Mouse (Mus musculus) brain, embryonic 18.5 days (tissue): ENCODE measurements around the gene Dtx3.
"Not testable (repeated sequence)": the region's sequence is repeated elsewhere in the genome, so short reads cannot be mapped to it uniquely, and the experiment has no call there.

Source experiments
- DNase-seq: peaks from one replicate; pipeline ENCODE4 v3.0.0-alpha.2; 2012; ENCODE audit warnings: low read depth, low spot score

Gene Dtx3

DNA sequence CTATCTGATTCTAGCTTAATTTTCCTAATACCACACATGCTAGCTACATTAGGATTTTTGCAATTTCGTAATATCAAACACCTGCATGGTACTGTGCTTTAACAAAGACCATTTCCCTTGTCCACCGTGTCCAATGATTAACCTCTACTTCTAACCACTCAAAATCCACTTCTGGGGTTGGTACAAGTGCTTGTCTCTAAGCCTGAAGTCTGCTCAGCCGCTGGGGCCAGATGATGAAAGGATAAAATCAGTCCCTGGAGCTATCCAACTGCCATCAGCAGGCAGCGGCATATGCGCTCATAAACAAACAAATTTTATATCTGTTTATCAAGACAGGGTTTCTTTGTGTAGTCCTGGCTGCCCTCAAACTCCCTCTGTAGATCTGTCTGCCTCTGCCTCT lies 9.1 kb upstream of the Dtx3 start:
- no peak for DNase-seq

DNA sequence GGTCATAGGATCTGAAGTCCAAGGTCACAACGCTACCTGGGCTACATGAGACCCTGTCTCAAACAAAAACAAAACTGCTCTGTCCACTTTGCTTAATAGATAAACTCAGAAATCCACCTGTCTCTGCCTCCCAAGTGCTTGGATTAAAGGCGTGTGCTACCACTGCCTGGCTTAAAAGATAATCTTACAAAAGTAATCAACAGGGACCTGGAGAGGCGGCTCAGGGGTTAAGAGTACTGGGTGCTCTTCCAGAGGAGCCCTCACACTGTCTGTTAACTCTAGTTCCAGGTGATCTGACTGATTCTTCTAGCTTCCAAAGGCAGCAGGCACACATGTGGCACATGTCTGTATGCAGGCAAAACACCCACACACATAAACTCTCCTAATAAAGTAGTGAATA lies 7.6 kb upstream of the Dtx3 start:
- DNase-seq, result no peak

- DNase-seq, result no peak
Observed at GRCm38 (mm10) chr10:127200279-127200678, 4.8 kb upstream of the Dtx3 start.

- no peak for DNase-seq
Observed at GRCm38 (mm10) chr10:127199474-127199873, 3.9 kb upstream of the Dtx3 start.

GRCm38 (mm10) chr10:127199068-127199467 lies 3.5 kb upstream of the Dtx3 start:
- no peak for DNase-seq

DNA sequence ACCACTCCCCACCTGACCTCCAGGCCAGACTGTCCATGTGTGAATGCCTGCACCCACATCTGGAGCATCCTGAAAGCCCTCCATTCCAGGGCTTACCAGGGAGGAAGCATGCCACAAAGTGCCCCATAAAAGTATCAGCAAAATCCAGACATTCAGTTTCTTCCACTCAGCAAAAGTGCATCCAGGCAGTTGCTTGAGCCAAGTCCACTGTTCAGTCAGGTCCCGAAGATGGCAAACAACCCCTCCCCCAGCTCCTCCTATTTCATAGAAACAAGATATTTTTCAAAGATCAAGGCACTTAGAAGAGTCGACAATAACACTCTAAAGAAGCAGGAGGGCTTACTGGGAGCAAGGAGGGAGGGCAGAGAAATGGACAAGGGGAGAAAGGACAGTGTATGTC lies 3.0 kb upstream of the Dtx3 start:
- DNase-seq, result no peak

DNA sequence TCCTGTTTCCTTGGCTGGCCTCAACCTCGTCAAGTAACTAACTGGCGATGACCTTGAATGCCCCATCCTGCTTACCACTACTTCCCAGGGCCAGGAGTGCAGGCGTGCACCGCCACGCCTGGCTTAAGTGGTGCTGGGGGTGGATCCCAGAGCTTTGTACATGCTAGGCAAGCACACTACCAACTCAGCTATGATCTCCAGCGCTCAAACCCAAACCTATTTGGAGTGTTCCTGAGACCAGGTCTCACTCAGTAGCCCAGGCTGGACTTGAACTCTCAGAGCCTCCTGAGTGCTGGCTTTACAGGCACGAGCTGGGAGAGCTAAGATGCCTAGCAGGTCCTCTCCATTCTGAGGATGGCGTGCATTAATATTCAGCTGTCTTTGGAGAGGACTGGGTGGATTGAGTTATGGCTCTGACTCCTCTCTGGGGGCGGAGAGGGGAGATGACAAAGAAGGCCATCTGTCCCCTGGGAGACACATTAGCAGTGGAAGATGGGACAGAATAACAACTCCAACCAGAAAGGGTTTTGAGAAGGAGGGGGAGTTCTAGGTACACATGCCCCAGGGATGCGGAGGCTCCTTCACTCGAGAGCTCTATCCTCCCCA lies 2.1 kb upstream of the Dtx3 start:
- DNase-seq, result no peak

GRCm38 (mm10) chr10:127197104-127197503 lies 1.6 kb upstream of the Dtx3 start:
- no peak for DNase-seq

DNA sequence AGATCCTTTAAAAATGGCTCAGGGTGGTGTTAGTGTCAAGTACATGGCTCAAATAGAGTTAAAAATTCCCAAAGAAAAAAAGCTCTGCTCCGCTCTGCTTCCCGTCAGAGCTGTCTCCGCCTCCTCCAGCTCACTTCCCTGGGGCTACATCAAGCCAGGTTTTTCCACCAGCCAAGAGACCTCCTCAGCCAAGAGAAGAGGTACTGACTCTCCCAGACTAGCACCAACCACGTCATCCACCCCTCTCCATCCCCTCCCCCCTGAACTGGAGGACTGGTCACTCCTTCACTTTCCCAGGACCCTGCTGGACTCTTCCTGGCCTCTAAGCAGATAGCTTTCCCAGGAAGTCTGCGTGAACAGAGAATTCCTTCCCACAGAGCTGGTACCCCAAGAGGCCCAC lies 864 bp upstream of the Dtx3 start:
- no peak for DNase-seq

DNA sequence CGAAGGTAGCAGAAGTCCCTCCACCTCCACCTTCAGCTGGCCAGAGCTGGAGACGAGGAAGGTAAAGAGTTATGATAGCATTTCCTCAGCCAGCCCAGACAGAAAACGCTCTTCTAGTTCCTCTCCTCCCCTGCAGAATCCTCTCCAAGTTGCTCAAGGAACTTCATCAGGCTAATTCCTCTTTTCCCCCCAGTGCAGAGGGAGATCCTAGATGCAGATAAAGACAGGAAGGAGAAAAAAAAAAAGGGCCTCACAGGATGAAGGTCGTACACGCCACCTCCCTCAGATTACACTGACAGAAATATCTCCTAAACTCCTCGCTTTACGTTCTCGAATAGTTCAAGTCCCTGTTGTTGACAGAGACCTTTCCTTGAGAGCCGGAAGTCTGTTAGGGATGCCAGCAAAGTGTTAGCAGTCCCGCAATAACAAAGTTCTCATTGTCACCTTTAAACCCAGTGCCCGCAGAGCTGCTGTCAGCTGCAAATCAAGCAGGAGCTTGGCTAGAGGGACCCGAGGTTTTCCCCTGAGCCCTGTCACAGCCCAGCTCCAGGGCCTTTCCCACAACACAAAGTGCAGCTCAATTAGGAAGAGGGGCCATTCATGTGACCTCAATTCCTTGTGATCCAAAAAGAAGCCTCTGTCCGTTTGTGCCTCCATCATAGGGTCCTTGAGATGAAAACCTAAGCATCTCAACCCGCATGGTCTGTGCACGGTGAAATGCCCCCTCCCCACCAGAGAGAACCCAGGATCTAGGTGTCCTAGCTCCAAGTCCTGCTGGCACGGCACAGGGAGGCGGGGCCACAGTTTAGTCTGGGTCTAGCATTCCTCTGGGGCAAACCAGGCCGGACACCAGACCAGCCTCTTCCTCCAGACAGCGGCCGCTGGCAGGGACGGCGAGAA lies 850 bp downstream of the Dtx3 start:
- DNase-seq, result no peak

DNA sequence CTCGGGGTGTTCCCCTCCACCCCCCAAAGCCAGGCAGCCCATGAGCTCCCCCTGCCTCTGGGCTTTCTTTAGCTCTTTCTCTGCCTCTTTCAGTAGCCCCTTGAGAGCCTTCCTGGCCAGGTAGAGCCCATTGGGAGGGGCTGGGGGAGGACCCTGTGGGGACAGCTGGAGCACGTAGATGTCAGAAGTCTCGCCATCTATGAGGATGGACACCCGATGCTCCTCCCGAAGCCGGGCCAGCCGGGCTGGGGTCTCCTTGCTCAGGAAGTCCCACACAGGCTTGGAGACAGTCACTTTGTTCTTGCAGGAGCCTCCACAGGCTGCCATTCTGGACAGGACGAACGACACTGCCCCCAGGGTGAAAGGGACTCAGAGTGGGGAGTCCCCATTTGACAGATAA lies 2.5 kb downstream of the Dtx3 start:
- no peak for DNase-seq

- not testable (repeated sequence) for DNase-seq
Observed at GRCm38 (mm10) chr10:127192057-127192328, 3.5 kb downstream of the Dtx3 start.

- no peak for DNase-seq
Observed at GRCm38 (mm10) chr10:127191191-127192056, 4.1 kb downstream of the Dtx3 start.

DNA sequence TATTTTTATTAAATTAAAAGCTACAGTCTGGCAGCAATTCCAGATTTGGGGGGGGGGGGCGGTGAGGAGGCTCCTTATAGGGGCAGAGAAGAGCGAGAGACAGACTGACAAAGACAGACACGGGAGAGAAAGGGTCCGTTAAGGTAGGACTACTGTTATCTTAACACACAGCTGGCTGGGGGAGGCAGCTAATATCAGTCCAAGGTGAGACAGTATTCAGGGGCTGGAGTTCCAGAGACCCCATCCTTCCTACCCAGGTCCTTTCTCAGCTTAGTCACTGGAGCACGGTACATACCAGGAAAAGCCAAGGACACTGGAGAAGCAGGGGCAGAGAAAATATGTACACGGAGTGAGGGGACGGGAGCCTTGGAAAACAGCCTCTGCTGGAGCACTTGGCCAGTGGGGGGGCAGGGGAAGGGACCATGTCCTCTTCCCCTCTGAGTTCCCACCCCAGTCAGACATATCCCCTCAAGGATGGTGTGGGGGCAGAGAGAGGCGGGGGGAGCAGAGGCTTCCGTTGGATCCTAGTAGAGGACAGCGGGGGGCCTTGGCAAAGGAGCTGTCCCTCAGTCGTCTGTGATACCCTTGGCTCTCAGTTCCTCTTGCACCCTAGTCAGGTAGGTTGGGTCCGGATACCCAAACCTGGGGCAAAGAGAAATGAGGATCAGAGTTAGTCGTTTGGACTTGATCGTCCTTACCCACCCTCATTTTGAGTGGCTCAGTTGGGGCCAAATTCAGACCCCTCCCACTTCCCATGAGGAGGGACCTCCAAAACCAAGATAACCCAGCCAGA lies 4.9 kb downstream of the Dtx3 start:
- DNase-seq, result no peak

GRCm38 (mm10) chr10:127189651-127190381 lies 5.7 kb downstream of the Dtx3 start, which contains the start of gene Arhgef25:
Gene Arhgef25 (minus strand): TSS chr10:127190083.
- no peak for DNase-seq

DNA sequence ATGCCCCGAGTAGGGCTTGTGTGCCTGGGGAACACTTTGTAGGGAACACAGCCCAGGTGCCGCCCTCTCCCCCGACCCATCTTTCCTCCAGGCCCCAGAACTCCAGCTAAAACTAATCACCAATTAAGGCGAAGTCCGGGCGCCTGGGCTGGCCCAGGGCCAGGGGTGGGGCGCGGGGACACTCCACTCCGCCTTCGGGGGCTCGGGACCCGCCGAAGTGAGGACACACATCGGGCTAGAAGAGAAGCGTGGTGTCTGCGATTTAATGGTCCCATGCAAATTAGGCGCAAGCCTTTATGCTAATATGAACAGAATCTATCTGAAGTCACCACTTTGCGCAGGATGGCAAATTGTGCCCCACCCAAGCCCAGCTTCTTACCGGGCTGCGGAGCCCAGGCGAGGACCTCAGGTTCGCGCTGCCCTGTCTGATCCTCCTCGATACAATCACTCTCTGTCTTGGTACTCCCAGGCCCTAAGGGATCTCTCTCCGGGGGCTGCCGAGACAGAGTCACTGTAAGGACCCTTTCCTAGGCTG lies 6.3 kb downstream of the Dtx3 start:
- DNase-seq, result no peak

DNA sequence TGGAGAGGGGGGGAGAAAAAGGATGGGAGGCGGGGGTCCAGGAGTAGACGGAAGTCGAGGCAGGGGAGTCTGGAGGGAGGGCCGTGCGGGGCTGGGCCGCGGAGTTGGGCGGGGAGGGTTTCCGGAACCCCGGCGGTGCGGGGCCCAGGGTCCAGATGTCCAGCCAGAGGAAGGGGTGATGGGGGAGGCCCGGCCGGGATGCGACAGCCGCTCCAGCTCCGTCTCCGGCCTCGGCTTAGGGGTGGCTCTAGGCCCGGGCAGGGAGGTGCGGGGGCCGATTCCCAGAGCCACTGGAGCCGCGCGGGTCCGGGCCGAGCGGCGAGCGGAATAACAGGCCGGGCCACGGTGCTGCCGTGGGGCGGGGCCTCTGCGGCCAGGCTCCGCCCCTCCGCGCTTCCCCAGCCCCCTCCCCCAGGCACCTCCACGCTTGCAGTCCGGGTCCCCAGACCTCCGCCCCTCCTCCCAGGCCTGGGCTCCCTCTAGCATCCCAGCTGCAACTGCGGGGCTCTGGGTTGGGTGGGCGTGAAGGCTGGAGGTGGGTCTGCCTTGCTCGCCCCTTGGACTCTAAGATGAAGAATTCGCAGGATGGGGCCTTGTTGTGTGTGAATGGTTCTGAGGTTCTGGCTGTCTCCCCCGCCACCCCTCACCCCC lies 6.9 kb downstream of the Dtx3 start:
- no peak for DNase-seq

GRCm38 (mm10) chr10:127188079-127188453 lies 7.5 kb downstream of the Dtx3 start:
- DNase-seq, result no peak

DNA sequence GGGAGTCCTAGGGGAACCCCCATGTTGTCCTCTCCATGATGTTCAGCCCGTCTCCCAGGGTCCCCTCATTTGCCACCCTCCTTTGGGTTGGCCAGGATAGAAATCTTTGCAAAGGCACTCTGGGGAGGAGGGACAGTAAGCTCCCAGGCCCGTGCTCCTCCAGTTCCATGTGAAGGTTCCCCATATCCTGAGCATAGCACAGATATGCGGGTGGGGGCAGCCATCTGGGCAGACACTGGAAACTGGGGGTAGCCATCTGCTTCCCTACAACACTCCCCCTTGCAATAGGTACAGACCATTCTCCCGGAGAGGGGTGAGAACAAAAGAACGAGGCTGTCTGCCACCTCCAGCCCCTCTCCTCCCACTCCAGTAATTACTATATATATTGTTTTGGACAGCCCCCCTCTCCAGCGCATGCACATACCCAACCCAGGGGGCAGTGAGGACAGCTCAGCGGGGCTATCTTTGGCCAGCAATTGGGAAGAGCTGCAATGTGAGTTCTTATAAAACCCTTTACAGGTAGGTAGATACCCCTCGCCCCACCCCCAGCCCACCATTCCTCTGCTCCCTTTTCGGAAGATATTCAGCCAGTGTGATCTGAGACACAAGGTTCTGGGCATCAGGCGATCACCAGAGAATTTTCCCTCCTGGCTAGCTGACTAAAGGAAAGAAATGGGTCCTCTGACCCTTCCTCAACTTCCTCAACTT lies 8.0 kb downstream of the Dtx3 start:
- DNase-seq, result no peak

DNA sequence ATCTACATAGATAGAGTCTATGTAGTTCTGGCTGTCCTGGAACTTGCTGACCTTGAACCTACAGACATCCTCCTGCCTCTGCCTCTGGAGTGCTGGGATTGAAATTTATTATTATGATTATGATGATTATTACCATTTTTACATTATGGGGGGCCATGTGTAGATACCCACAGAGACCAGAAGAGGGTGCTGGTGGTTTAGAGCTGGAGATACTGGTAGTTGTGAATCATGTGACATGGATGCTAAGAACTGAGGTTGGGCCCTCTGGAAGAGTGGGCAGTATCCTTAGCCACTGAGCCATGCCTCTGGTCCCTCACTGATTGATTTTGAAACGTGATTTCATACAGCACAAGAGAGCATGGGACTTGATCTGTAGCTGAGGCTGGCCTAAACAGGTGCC lies 9.1 kb downstream of the Dtx3 start:
- no peak for DNase-seq
